Mouse (Mus musculus) heart, embryonic 15.5 days (tissue): ENCODE measurements around the gene Phf12. TPM values are rescaled to one million over a fixed set of nuclear protein-coding genes. Genes with fewer than 3 reads are reported as not detected.

Source experiments
- ATAC-seq: fragments of 200-750 bp; cut with Nextera tagmentation; replicated peaks from 2 replicates; pipeline ENCODE4 v1.8.0; 2017; ENCODE audit warnings: low read depth, moderate TSS enrichment; ENCODE audit not compliant: insufficient number of reproducible peaks, insufficient read depth, low FRiP score
- H3K27ac ChIP-seq: fragments of 300-500 bp; sonication (generic); 2 replicates; pipeline ENCODE4 v1.5.1; 2015; ENCODE audit warnings: mild to moderate bottlenecking, inconsistent platforms
- H3K27me3 ChIP-seq: fragments of 300-500 bp; sonication (generic); 2 replicates; pipeline ENCODE4 v1.6.1; 2015; ENCODE audit warnings: inconsistent platforms
- H3K36me3 ChIP-seq: fragments of 300-500 bp; sonication (generic); 2 replicates; pipeline ENCODE4 v1.6.1; 2015; ENCODE audit warnings: mild to moderate bottlenecking, inconsistent platforms
- H3K4me1 ChIP-seq: fragments of 300-500 bp; sonication (generic); replicated peaks from 2 replicates; pipeline ENCODE4 v1.6.1; 2015; ENCODE audit warnings: inconsistent platforms
- H3K4me2 ChIP-seq: fragments of 300-500 bp; sonication (generic); 2 replicates; pipeline ENCODE4 v1.6.1; 2015; ENCODE audit warnings: inconsistent platforms, mild to moderate bottlenecking, moderate library complexity
- H3K4me3 ChIP-seq: fragments of 300-500 bp; sonication (generic); 2 replicates; pipeline ENCODE4 v1.5.1; 2015; ENCODE audit warnings: mild to moderate bottlenecking, inconsistent platforms
- H3K9ac ChIP-seq: fragments of 300-500 bp; sonication (generic); 2 replicates; pipeline ENCODE4 v1.6.1; 2015; ENCODE audit warnings: mild to moderate bottlenecking, inconsistent platforms
- H3K9me3 ChIP-seq: fragments of 300-500 bp; sonication (generic); replicated peaks from 2 replicates; pipeline ENCODE4 v1.6.1; 2016; ENCODE audit warnings: inconsistent platforms
- WGBS: fragments of 180-500 bp; shearing (Covaris S2); methylation state at CpG from one replicate; pipeline ENCODE4 v1.1.7; 2015; ENCODE audit warnings: mixed read lengths; 5-methylcytosine and 5-hydroxymethylcytosine counted together
- polyA plus RNA-seq: library from polyadenylated mRNA; unstranded; fragments of >200 nt; fragmentation: Nextera tagmentation; extraction: Ambion mirVana; gene quantifications from 2 replicates; pipeline ENCODE4 v1.2.1, GENCODE M21; 2015

The Phf12 gene
- polyA plus RNA-seq, 1 experiment from 2014 or later: 9.6 TPM

GRCm38 (mm10) chr11:77985541-77986065 lies 3.0 kb downstream of the Phf12 start:
- no peaks in the 10 kb centered on the region for H3K27me3 ChIP-seq
- H3K9me3 ChIP-seq: no peaks in the 10 kb centered on the region
- no peak for ATAC-seq
- peak overlapping the region; percentile 90 for H3K4me2 ChIP-seq
- H3K36me3 ChIP-seq: peaks cover 25% of the 10 kb centered on the region
- peaks cover 23% of the 10 kb centered on the region for H3K4me1 ChIP-seq
- peak overlapping the region; percentile 99; the same call in 1 of the 2 replicates for H3K9ac ChIP-seq
- 68% methylated on average over 3 of the region's 3 CpGs for WGBS
- peak overlapping the region; percentile 100 for H3K4me3 ChIP-seq
- H3K27ac ChIP-seq: no peak overlapping the region

- 82% methylated on average over 13 of the region's 13 CpGs for whole genome bisulfite sequencing
- Histone ChIP-seq H3K4me1 (peaks cover 20% of the 10 kb centered on the region), H3K4me2 (no peak overlapping the region), H3K27me3 (no peaks in the 10 kb centered on the region), H3K4me3 (no peak overlapping the region), H3K36me3 (peaks cover 30% of the 10 kb centered on the region), H3K9me3 (no peaks in the 10 kb centered on the region), H3K9ac (no peak overlapping the region), H3K27ac (peak overlapping the region; percentile 9; the same call in 1 of the 2 replicates)
- no peak for ATAC-seq
Measured at GRCm38 (mm10) chr11:77989071-77989690, 6.6 kb downstream of the Phf12 start.

- Histone ChIP-seq H3K9ac (no peak overlapping the region), H3K4me3 (no peak overlapping the region), H3K27me3 (no peaks in the 10 kb centered on the region), H3K36me3 (peaks cover 17% of the 10 kb centered on the region), H3K27ac (no peak overlapping the region), H3K4me1 (no peaks in the 10 kb centered on the region; the same call in 1 of the 2 replicates), H3K4me2 (no peak overlapping the region), H3K9me3 (no peaks in the 10 kb centered on the region)
- no peak for ATAC-seq
- 47% methylated on average over 1 of the region's 1 CpGs for WGBS
Measured at GRCm38 (mm10) chr11:77995556-77995955, 13.0 kb downstream of the Phf12 start.

GRCm38 (mm10) chr11:78006446-78006845 lies 23.9 kb downstream of the Phf12 start:
- H3K9ac ChIP-seq: no peak overlapping the region
- no peaks in the 10 kb centered on the region for H3K27me3 ChIP-seq
- peak; percentile 86 for ATAC-seq
- 57% methylated on average over 5 of the region's 5 CpGs for WGBS
- peaks cover 22% of the 10 kb centered on the region for H3K4me1 ChIP-seq
- H3K4me2 ChIP-seq: peak overlapping the region; percentile 38
- no peak overlapping the region for H3K4me3 ChIP-seq
- H3K9me3 ChIP-seq: no peaks in the 10 kb centered on the region
- H3K36me3 ChIP-seq: peaks cover 43% of the 10 kb centered on the region
- peak overlapping the region; percentile 91 for H3K27ac ChIP-seq

- Histone ChIP-seq H3K9me3 (no peaks in the 10 kb centered on the region), H3K9ac (no peak overlapping the region), H3K27me3 (no peaks in the 10 kb centered on the region), H3K4me2 (no peak overlapping the region), H3K27ac (no peak overlapping the region), H3K4me1 (no peaks in the 10 kb centered on the region), H3K36me3 (peaks cover 85% of the 10 kb centered on the region), H3K4me3 (no peak overlapping the region)
- 17% methylated on average over 4 of the region's 4 CpGs for WGBS
- no peak for ATAC-seq
Measured at GRCm38 (mm10) chr11:78019676-78020075, 37.1 kb downstream of the Phf12 start.

- Histone ChIP-seq H3K27me3 (no peaks in the 10 kb centered on the region), H3K27ac (no peak overlapping the region; the same call in 1 of the 2 replicates), H3K9me3 (no peaks in the 10 kb centered on the region), H3K4me1 (no peaks in the 10 kb centered on the region), H3K36me3 (peaks cover 83% of the 10 kb centered on the region), H3K4me2 (no peak overlapping the region), H3K9ac (no peak overlapping the region), H3K4me3 (no peak overlapping the region)
- WGBS: 84% methylated on average over 8 of the region's 8 CpGs
- ATAC-seq: no peak
Measured at GRCm38 (mm10) chr11:78023607-78024006, 41.1 kb downstream of the Phf12 start.

- no peaks in the 10 kb centered on the region for H3K9me3 ChIP-seq
- H3K36me3 ChIP-seq: peaks cover 54% of the 10 kb centered on the region
- ATAC-seq: no peak
- H3K27ac ChIP-seq: no peak overlapping the region
- peaks cover 22% of the 10 kb centered on the region for H3K4me1 ChIP-seq
- H3K4me2 ChIP-seq: no peak overlapping the region
- 83% methylated on average over 8 of the region's 8 CpGs for WGBS
- H3K27me3 ChIP-seq: no peaks in the 10 kb centered on the region
- H3K9ac ChIP-seq: no peak overlapping the region
- no peak overlapping the region for H3K4me3 ChIP-seq
Measured at GRCm38 (mm10) chr11:78029240-78029639, 46.7 kb downstream of the Phf12 start.

GRCm38 (mm10) chr11:78030600-78030999 lies 48.0 kb downstream of the Phf12 start:
- no peak for ATAC-seq
- Histone ChIP-seq H3K4me2 (no peak overlapping the region), H3K36me3 (peaks cover 43% of the 10 kb centered on the region), H3K9ac (no peak overlapping the region), H3K4me3 (no peak overlapping the region), H3K27ac (no peak overlapping the region), H3K9me3 (no peaks in the 10 kb centered on the region), H3K4me1 (peaks cover 22% of the 10 kb centered on the region), H3K27me3 (no peaks in the 10 kb centered on the region)
- 60% methylated on average over 2 of the region's 2 CpGs for WGBS

GRCm38 (mm10) chr11:78031389-78031788 lies 48.8 kb downstream of the Phf12 start:
- WGBS: 51% methylated on average over 6 of the region's 6 CpGs
- Histone ChIP-seq H3K4me3 (peak overlapping the region; percentile 72), H3K27ac (peak overlapping the region; percentile 89; the same call in 1 of the 2 replicates), H3K4me2 (peak overlapping the region; percentile 98), H3K27me3 (no peaks in the 10 kb centered on the region), H3K9ac (0 out of 2 replicates have a peak overlapping the region, but pooled peaks have one; percentile 82), H3K9me3 (no peaks in the 10 kb centered on the region), H3K4me1 (peaks cover 22% of the 10 kb centered on the region), H3K36me3 (peaks cover 35% of the 10 kb centered on the region)
- no peak for ATAC-seq

GRCm38 (mm10) chr11:78031947-78032808 lies 49.6 kb downstream of the Phf12 start, which contains the start of gene Dhrs13:
Gene Dhrs13 (plus strand): TSS chr11:78032280.
- under 1% methylated on average over 95 of the region's 96 CpGs for WGBS
- Histone ChIP-seq H3K4me2 (peak within 1 kb of the TSS; percentile 98), H3K9me3 (no peaks in the 10 kb centered on the region), H3K27me3 (no peaks in the 10 kb centered on the region), H3K4me1 (peaks cover 24% of the 10 kb centered on the region), H3K27ac (peak within 1 kb of the TSS; percentile 89), H3K36me3 (peaks cover 27% of the 10 kb centered on the region), H3K9ac (peak within 1 kb of the TSS; percentile 82), H3K4me3 (peak within 1 kb of the TSS; percentile 72)
- peak; percentile 90 for ATAC-seq

GRCm38 (mm10) chr11:78032809-78033195 lies 50.2 kb downstream of the Phf12 start:
- peaks cover 29% of the 10 kb centered on the region for H3K4me1 ChIP-seq
- peak overlapping the region; percentile 98 for H3K4me2 ChIP-seq
- no peak for ATAC-seq
- H3K9ac ChIP-seq: peak overlapping the region; percentile 82
- peak overlapping the region; percentile 89 for H3K27ac ChIP-seq
- H3K4me3 ChIP-seq: peak overlapping the region; percentile 72
- H3K27me3 ChIP-seq: no peaks in the 10 kb centered on the region
- no peaks in the 10 kb centered on the region for H3K9me3 ChIP-seq
- WGBS: 9% methylated on average over 5 of the region's 5 CpGs
- H3K36me3 ChIP-seq: peaks cover 21% of the 10 kb centered on the region
